Mouse (Mus musculus) cerebellum, postnatal 25 days (tissue): ENCODE data around the gene Sart3.

ENCODE experiments used
- DNase-seq, 2 experiments: peaks; one replicate each; pipeline ENCODE4 v3.0.0; 2021; ENCODE audit warnings: mixed read lengths in 2 of 2

Gene Sart3

DNA sequence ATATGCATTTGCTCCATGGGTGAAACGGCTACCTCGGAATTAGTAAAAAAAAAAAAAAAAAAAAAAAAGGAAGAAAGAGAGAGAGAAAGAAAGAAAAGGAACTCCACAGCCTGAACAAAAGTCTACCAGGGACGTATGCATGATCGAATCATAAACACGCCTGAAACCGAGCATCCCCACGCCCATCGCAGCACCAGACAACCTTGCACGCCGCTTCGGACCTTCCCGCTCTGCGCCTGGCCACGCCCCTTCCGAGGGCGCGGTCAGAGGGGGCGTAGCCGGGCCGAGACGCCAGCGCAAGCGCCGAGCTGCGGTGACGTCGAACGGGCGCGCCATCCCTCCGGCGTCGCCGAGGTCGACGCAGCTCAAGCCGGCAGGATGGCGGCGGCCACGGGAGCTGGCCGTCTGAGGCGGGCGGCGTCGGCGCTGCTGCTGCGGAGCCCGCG is at the start of gene Sart3, which contains the start of gene Iscu:
TSS of gene Sart3 (minus strand) at position 61 of the 446 bp plus-strand sequence.
TSS of gene Iscu (plus strand) at position 299 of the 446 bp plus-strand sequence.
- DNase-seq: peak; percentile 95 to 98

DNA sequence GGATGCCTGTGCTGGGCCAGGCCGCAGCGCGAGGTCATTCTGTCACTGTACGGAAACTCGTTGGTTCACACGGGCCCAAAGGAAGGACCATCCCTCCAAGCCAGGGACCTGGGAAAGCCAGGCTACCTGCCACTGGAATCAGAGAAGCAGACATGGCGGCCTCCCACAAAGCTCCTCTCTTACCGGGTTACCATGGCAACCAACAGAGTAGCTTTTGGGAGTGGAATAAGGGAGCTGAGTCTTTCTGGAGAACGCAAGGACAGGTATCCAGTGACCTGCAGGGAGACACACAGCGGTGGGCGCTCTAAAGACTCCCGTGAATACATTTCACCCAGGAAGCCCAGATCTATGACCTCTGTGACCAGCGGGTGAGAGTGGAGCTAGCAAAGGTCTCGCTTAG is 46.3 kb upstream of the Sart3 start:
- DNase-seq: no peak

DNA sequence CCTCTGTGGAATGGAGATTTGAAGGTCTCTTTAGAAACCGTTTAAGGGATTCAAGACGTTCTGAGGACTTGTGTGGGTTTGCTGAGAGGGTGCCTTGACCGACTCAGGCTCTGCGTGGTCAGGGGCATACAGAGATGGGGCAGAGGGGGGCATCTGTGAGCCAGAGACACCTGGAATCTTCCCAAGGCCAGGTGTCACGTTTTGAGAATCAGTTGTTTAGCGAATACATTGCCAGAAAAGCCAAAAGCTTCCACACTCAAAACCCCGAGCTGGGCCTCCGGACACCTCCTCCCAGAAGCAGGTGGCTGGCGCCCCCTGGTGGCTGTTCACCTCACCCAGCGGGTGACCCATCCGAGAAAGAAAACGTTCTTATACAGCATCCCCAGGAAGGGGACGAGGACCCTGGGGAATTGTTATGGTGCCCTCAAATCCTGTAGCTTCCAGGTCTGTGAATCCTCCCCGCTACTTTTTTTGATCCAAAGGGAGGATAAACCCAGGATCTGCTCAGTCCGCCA is 43.4 kb upstream of the Sart3 start:
- DNase-seq: peak; percentile 77 to 89

DNA sequence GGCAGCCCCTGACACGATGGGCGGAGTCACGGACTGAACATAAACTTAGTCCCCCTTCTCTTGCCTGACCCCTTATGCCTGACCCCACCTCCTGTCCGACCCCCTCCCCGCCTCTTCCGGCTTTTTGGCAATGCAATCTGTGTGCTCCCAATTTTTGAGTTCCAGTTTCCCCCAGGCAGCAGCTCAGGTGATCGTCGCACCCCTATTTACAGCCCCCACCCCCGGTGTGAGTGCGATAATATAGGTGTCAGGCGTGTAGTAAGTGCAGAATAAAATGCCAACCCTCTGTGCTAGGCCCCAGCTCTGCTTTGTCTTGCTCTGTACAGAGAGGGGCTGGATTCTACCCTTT is 42.7 kb upstream of the Sart3 start:
- DNase-seq: no peak

DNA sequence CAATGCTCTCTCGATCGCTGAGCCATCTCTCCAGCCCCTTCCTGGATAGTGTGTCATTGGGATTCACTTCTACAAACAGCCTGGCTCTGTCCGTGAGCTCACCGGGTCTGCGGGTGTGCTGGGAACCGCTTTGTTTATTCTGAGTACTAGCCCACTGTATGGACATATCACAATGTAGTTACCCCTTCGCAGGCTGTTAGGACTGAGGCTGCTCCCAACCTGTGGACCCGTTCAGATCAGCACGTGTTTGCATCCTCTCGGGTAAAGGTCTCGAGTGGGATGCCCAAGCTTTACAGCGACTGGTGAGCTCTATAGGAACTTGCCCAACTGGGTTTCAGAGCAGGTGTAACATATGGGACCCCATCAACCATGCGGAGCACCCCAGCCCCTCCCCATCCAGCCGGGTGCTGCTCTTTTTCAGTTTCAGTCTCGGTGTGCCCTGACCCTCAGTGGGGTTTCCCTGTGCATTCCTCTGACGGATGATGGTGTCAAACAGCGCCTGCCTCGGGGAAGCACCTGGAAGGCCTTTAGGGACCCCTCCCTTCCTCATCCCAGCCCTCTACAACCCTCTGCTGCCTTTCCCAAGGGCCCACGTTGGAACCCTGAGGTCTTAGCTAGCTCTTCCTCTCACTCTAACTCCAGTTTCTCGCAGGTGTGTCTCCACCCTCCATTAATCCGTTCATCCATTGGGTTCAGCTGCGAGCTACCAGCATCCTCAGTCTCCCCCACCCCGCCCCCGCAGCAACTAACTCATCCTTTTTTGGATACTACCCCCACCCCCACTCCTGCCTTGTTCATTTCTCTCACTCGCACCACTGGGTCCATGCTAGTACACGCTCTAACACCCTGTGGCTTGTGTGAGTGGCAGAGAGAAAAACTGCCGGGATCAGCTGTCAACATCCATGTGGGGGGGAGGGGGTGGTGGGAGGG is 42.1 kb upstream of the Sart3 start:
- no peak for DNase-seq

DNA sequence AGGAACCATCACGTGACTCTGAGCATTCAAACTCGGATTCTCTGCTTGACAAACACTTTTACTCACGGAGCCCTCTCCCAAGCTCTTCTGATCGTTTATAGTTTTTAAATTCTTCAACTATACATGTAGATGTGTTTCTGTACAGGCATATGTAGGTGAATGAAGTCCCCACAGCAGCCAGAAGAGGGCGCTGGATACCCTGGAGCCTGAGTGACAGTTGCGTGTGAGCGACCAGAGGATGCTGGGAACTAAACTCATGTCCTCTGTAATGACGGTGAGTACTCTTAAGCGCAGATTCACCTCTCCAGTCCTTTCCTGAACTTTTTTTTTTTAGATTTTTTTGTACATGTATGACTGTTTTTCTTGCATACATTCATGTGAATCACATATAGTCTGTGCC is 41.3 kb upstream of the Sart3 start:
- DNase-seq: no peak

DNA sequence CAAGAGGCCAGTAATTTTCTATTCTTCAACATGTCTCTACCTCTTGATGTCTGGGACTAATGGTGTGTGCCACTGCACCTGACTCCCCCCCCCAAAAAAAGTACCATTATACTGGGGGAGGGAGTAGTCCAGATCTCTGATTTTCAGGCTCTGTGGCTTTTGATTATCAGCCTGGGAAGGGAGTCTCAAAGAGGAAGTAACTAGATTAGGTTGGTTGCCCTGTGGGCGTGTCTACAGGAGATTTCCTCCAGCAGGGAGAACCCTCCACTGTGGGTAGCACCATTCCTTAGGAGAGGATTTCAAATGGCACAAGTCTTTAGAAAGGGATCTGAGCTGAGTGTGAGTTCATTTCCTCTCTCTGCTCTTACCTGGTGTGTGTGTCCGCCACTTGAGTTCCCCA is 40.3 kb upstream of the Sart3 start:
- no peak for DNase-seq

DNA sequence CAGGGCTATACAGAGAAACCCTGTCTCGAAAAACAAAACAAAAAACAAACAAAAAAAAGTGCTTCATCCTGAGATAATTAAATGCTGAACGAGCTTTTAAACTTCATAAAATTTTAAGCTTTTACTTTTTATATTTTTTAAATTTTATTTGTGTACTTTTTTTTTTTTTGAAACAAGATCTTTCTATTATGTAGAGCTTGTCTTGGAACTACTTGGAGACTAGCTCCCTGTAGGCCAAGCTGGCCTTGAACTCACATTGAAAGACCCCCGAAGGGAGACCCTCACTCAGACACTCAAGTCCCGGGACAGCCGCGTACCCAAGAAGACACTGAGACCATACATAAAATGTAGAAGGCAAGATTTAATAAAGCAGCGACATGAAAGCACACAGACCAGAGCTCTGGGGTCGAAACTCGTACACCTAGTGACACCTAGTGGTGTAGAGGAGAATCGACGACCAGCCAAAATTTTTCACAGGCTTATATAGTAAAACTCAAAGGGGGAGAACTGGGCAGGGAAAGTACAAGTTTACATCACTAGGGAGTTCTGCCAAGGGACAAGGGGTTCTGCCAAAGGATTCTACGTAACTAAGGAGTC is 39.6 kb upstream of the Sart3 start:
- DNase-seq: peak in 1 of 2 experiments; percentile 20

DNA sequence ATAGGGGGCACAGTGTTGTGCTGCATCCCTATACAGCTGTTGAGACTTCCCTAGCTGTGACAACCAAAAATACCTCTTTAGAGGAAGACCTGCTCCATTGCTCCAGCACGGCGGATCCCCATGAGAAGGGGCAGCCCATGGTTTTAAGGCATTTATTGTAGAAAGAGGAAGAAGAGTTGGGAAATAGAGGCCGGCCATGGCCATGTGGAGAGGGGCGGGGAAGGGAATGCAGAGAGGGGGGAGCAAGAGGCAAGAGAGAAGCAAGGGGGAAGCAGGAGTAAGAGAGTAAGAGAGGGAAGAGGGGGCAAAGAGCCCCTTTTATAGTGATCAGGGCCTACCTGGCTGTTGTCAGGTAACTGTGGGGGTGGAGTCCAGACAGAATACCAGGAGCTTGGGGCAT is 37.8 kb upstream of the Sart3 start:
- DNase-seq: no peak

DNA sequence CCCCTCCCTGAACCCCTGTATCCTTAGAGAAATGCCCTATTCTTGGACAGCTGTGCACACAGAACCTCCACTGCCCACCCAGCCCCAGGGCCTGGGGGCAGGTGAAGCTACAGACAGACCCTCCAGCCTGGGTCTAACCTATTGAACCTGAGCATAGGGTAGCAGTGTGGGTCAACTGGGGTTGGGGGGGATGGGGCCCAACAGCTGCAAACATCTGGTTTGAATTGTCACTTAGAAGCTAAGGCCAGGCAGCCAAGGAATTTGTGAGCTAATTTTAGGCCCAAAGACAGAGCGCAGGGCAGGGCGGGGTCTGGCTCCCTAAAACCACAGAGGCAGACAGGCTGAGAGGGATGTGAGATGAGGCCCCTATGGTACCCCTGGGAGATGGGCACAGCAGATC is 35.9 kb upstream of the Sart3 start:
- DNase-seq: no peak

DNA sequence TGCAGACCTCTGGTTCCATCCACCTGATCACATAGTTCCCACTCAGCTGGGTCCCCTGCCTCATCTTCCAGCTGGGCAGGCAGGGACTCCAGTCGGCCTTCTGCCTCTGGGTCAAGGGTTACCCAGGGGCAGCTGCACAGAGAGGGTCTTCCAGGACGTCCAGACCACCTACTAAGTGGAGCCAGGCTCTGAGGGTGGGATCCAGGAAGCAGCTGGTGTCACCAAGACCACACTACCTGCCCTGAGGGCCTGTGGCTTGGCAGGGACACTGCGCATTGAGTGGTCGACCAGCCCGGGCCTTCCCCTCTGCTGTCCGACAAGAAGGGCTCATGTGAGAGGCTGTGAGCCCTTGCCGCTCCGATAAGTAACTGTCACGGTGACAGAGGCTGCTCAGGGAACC is 35.4 kb upstream of the Sart3 start:
- DNase-seq: no peak

DNA sequence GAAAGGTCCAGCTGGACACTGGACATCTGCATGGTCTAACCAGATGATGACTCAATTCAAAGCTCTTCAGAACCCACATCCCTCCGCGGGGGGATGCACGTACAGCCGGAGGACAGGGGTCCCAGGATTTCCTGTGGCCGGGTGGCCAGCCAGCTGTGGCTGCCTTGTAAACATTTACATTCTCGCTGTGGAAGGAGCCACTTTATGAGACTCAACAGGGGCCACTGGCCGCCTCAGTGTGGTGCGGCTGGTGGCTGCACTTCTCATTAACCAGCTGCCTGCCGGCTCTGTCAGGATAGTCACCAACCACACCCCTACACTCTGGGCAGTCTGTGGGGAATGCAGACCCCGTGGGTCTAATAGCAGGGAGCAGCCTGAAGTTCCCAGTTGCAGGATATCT is 34.1 kb upstream of the Sart3 start:
- no peak for DNase-seq

DNA sequence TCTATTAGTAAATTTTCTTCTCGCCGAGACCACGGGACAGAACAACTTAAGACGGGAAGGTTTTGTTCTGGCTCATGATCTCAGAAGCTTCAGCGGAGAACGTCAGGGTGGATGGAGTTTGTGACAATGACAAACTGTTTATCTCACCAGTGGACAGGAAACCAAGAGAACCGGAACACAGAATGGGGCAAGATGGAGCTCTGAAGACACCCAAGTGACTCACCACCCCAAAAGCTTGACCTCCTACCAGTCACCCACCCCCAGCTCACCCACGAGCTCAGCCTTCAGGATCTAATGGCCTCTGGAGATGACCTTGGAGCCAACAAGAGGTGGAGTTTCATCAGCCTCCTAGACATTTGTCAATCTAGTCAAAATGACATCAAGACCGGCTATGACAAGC is 33.0 kb upstream of the Sart3 start:
- no peak for DNase-seq

DNA sequence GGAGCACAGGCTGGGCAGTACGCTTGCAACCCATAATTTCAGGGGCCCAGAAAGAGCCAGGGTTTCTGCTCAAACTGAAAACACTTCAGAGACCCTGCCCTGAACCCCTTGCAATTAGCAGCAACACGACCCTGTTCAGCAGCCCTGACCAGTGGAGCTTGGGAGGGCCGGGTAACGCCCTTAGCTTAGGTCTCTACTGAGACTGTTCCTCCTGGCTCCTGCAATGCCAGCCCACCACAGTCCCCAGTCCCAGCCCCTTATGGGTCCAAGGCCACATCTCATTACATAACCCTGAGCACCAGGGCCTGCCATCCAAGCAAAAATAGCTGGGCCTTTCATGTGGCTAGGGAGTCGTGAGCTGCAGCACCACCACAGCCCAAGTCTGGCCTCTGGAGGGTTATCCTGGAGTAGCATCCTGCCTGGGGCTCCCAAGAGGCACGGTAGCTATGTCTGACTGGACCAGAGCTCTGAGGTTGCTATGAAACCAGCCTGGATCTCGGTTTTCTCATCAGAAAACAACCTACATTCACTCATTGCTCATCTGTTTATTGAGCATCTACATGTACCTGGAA is 32.2 kb upstream of the Sart3 start:
- DNase-seq: no peak

DNA sequence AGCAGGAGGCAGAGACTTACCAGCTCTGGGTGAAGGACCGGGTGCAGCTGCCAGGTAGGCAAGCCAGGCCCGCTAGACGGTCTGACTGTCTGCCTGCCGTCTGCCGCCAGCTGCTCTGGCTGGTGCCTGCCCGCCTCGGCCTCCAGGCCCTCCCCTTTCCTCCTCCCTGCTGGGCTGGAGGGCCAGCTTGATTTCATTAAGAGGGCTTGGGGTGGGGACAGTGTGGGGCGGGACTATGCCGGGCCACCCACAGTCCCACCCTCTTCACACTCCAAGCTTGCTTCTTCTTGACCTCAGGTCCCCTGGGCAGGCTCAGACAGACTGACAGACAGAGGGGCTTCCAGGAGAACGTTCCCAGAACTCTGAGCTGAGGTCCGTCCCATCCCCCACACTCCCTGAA is 28.0 kb upstream of the Sart3 start, which contains the start of gene Tmem119:
TSS of gene Tmem119 (minus strand) at position 237 of the 400 bp plus-strand sequence.
- no peak for DNase-seq

DNA sequence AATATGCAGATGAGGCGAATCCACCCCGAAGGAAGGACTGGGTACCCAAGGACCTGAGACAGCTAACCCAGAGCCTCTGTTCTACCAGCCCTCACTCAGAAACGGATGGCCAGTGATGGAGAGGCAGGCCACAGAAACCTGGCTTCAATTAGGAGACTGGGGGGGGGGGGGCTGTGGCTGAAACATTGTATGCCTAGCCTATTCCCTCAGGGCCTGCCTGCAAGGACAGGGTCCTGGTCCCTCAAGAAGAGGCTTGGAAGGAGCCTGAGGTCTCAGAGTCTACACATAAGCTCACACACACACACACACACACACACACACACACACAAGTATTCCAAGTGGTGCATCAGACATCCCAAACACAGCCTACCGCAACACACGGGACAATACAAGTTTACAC is 27.4 kb upstream of the Sart3 start:
- no peak for DNase-seq

DNA sequence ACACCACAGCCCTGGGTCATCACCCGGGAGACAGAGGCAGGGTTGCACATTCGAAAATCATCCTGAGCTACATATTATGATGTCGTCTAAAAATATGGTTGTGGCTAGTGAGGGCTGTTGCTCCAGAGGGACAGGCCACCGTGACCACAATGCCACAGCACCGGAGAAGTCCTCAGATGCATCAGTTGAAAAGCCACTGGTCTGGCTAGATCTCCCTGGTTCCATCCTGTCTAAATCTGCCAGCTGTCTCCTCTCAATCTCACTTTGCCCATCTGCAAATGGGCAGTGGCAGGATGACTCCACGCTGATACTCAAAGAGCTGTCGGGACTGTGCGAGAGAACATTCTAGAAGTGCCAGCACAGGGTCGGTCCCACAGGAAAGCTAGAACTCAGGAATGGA is 26.2 kb upstream of the Sart3 start:
- DNase-seq: no peak

DNA sequence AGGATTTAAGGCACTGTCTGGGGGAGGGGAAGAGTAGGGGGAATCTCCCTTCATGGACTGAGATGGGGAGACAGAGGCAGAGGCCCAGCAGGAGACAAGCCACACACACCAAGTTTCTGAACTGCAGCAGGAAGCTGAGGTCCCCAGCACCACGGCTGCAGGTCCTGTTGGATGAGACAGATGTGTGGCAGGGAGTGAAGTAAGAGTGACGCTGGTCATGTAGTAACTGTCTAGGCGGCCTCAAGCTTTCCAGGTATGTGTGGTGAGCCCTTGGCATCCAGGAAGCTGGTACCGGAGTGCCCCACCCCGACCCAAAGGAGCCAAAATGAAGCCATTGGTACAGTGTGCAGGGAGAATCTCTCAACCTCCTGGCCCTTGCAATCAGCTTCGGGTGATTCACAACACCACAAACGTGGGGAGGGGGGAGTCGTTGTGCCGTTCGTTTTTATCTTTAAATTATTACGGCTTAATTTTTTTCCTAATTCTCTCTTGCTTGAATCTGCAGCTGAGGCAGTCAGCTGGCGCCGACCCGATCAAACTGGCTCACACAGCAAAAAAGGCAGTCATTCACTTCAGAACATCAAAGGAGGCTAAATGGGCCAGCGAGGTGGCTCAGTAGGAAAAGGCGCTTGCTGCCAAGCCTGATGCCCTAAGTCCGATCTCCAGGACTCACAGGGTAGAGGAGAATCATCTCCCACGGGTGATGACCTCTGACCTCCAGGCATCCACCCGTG is 25.0 kb upstream of the Sart3 start:
- no peak for DNase-seq

DNA sequence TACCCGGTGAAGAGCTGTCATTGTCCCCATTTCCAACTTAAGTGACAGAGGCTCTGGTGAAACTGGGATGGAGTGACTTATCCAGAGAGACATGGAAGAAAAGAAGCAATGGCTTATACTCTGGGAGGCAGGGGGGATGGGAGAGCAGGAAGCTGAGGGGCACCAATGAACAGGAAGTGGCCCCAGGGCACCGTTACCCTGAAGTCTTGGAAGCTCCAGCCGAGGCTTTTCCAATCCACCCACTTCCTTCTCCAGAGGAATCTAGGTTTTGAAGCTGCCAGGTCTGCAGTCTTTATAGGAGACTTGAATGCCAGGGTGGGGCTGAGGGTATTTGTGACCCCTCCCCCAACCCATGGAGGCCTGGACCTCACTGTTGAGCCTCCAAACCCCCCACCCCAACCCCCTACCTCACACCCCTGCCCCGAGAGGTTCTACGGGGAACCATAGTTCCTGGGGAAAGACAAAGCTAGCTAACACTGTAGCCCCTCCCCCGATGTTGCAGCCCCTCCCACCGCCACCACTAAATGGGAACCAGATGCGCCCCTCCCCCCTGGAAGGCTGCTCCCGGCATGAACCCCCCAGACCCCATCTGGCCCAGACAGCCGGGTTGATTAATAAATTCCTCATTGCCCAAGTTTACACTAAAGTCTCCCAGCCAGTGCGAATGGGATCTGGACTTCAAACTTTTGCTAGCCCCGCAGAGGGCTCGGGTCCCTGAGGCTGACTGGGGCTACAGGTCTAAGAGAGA is 24.3 kb upstream of the Sart3 start:
- no peak for DNase-seq

DNA sequence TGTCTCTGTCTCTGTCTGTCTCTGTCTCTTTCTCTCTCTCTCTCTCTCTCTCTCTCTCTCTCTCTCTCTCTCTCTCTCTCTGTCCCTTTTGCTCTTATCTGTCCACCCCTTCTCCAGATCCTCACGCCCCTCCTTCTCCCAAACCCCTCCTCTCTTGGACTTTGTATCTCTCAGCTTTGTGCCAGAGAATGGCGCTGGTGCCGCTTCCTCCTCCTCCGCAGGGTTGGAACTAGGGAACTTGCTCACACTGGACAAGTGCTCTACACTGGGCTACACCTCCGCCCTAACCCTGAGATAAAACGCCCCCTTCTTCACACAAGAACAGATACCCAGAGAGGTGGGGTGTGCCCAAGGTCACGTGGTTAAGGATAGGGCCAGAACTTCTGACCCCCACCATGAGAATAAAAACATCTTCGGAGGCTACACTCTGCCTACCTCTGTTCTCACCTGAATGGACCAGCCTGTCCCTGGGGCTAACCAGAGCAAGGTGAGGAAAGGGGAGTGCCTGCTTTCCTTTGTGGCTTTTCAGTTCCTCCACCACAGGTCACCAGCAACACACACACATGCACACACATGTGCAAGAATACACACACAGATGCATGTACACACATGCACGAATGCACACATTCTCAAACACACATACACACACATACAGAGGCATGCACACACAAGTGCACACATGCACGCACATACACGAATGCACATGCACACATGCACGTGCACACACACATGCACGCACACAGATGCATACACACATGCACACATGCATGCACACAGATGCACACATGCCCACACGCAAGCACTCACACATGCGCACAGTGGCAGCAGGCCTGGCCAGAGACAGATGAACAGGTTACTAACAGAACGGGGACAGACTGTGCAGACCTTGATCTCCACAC is 19.1 kb upstream of the Sart3 start:
- no peak for DNase-seq
